Mouse (Mus musculus) limb, embryonic 14.5 days (tissue): Measurements from ENCODE around the gene Defb48. TPM values are rescaled to one million over a fixed set of nuclear protein-coding genes. Genes with fewer than 3 reads are reported as not detected.

Experiments
- ATAC-seq: fragments of 200-750 bp; cut with Nextera tagmentation; 2 replicates; pipeline ENCODE4 v1.8.0; 2017; ENCODE audit warnings: low read depth, moderate number of reproducible peaks, moderate TSS enrichment; ENCODE audit not compliant: low FRiP score
- DNase-seq: peaks from one replicate; pipeline ENCODE4 v3.0.0-alpha.2; 2015; ENCODE audit warnings: low spot score
- H3K27ac ChIP-seq: fragments of 300-500 bp; sonication (generic); replicated peaks from 2 replicates; pipeline ENCODE4 v1.5.1; 2014; ENCODE audit warnings: low read depth, mild to moderate bottlenecking, low read length, moderate library complexity, mixed read lengths
- H3K27me3 ChIP-seq: fragments of 300-500 bp; sonication (generic); 2 replicates; pipeline ENCODE4 v1.6.1; 2014; ENCODE audit warnings: low read length, mixed read lengths; ENCODE audit not compliant: control insufficient read depth, insufficient read depth
- H3K36me3 ChIP-seq: fragments of 300-500 bp; sonication (generic); 2 replicates; pipeline ENCODE4 v1.6.1; 2014; ENCODE audit warnings: mild to moderate bottlenecking, low read length, moderate library complexity, mixed read lengths; ENCODE audit not compliant: control insufficient read depth, insufficient read depth
- H3K4me1 ChIP-seq: fragments of 300-500 bp; sonication (generic); 2 replicates; pipeline ENCODE4 v1.6.1; 2014; ENCODE audit warnings: antibody characterized with exemption, low read length, mixed read lengths; ENCODE audit not compliant: control insufficient read depth, insufficient read depth
- H3K4me2 ChIP-seq: fragments of 300-500 bp; sonication (generic); replicated peaks from 2 replicates; pipeline ENCODE4 v1.6.1; 2014; ENCODE audit warnings: low read depth, mild to moderate bottlenecking, low read length, moderate library complexity; ENCODE audit not compliant: severe bottlenecking
- H3K4me3 ChIP-seq: fragments of 300-500 bp; sonication (generic); replicated peaks from 2 replicates; pipeline ENCODE4 v1.5.1; 2014; ENCODE audit warnings: low read length
- H3K9ac ChIP-seq: fragments of 300-500 bp; sonication (generic); 2 replicates; pipeline ENCODE4 v1.6.1; 2014; ENCODE audit warnings: mild to moderate bottlenecking, low read depth, low read length, moderate library complexity; ENCODE audit not compliant: severe bottlenecking
- H3K9me3 ChIP-seq: fragments of 300-500 bp; sonication (generic); 2 replicates; pipeline ENCODE4 v1.6.1; 2016; ENCODE audit warnings: low read length; ENCODE audit not compliant: control insufficient read depth
- POLR2A ChIP-seq: fragments of 200-500 bp; IDR thresholded peaks from 2 replicates; pipeline ENCODE4 v1.8.0; 2012; ENCODE audit warnings: inconsistent platforms, mild to moderate bottlenecking, moderate library complexity, borderline replicate concordance; ENCODE audit not compliant: insufficient read depth, insufficient read length; ENCODE audit errors: extremely low read depth
- WGBS: fragments of 180-500 bp; shearing (Covaris S2); extraction: QIAGEN DNeasy Blood & Tissue Kit; methylation state at CpG from one replicate; pipeline ENCODE4 v1.1.7; 2014; 5-methylcytosine and 5-hydroxymethylcytosine counted together
- polyA plus RNA-seq, 2 experiments: library from polyadenylated mRNA; depleted of rRNA in 1 of 2; stranded (reverse) in 1 of 2; unstranded in 1 of 2; fragments of >200 nt; fragmentation: Nextera tagmentation in 1 of 2; extraction: Ambion mirVana in 1 of 2; gene quantifications; 2 replicates each; pipeline versions ENCODE4 v1.2.1 to v1.2.3; 2012 to 2014

The Defb48 gene
- polyA plus RNA-seq, 2 experiments: not detected

GRCm38 (mm10) chr14:62998977-62999376 lies 14.7 kb upstream of the Defb48 start:
- Histone ChIP-seq H3K9me3 (no peaks in the 10 kb centered on the region), H3K27me3 (no peaks in the 10 kb centered on the region), H3K36me3 (no peaks in the 10 kb centered on the region), H3K4me3 (no peak overlapping the region), H3K27ac (no peak overlapping the region), H3K9ac (no peak overlapping the region), H3K4me1 (no peaks in the 10 kb centered on the region), H3K4me2 (no peak overlapping the region)
- ATAC-seq (no peak), DNase-seq (no peak)
- TF ChIP-seq POLR2A: no peak
- 81% methylated on average over 4 of the region's 4 CpGs for WGBS

GRCm38 (mm10) chr14:62997777-62998176 lies 13.5 kb upstream of the Defb48 start, which contains the start of gene Defb47:
Defb47 (plus strand) TSS chr14:62998077.
- Histone ChIP-seq H3K4me2 (no peak within 1 kb of the TSS), H3K4me3 (no peak within 1 kb of the TSS), H3K27me3 (no peaks in the 10 kb centered on the region), H3K27ac (no peak within 1 kb of the TSS), H3K4me1 (no peaks in the 10 kb centered on the region), H3K9me3 (no peaks in the 10 kb centered on the region), H3K9ac (no peak within 1 kb of the TSS), H3K36me3 (no peaks in the 10 kb centered on the region)
- no peak for TF ChIP-seq POLR2A
- ATAC-seq (no peak), DNase-seq (no peak)
- WGBS: 81% methylated on average over 8 of the region's 8 CpGs

- no peak overlapping the region for H3K4me2 ChIP-seq
- H3K27me3 ChIP-seq: no peaks in the 10 kb centered on the region
- 82% methylated on average over 7 of the region's 7 CpGs for WGBS
- no peak overlapping the region for H3K9ac ChIP-seq
- no peak for DNase-seq
- H3K4me1 ChIP-seq: no peaks in the 10 kb centered on the region
- no peaks in the 10 kb centered on the region for H3K36me3 ChIP-seq
- ATAC-seq: no peak
- TF ChIP-seq POLR2A: no peak
- H3K9me3 ChIP-seq: no peaks in the 10 kb centered on the region
- H3K4me3 ChIP-seq: no peak overlapping the region
- H3K27ac ChIP-seq: no peak overlapping the region
Measured at GRCm38 (mm10) chr14:62991849-62992510, 7.7 kb upstream of the Defb48 start.

GRCm38 (mm10) chr14:62991271-62991670 lies 7.0 kb upstream of the Defb48 start:
- 82% methylated on average over 3 of the region's 3 CpGs for WGBS
- Histone ChIP-seq H3K27me3 (no peaks in the 10 kb centered on the region), H3K4me1 (no peaks in the 10 kb centered on the region), H3K4me3 (no peak overlapping the region), H3K36me3 (no peaks in the 10 kb centered on the region), H3K9me3 (no peaks in the 10 kb centered on the region), H3K9ac (no peak overlapping the region), H3K4me2 (no peak overlapping the region), H3K27ac (no peak overlapping the region)
- DNase-seq: no peak
- TF ChIP-seq POLR2A: no peak
- ATAC-seq: no peak

- no peaks in the 10 kb centered on the region for H3K4me1 ChIP-seq
- H3K27ac ChIP-seq: no peak overlapping the region
- H3K4me2 ChIP-seq: no peak overlapping the region
- DNase-seq (no peak), ATAC-seq (no peak)
- H3K9ac ChIP-seq: no peak overlapping the region
- H3K9me3 ChIP-seq: no peaks in the 10 kb centered on the region
- H3K4me3 ChIP-seq: no peak overlapping the region
- 81% methylated on average over 1 of the region's 1 CpGs for WGBS
- H3K36me3 ChIP-seq: no peaks in the 10 kb centered on the region
- TF ChIP-seq POLR2A: no peak
- H3K27me3 ChIP-seq: no peaks in the 10 kb centered on the region
Measured at GRCm38 (mm10) chr14:62979815-62980214, 4.5 kb downstream of the Defb48 start.

- H3K36me3 ChIP-seq: no peaks in the 10 kb centered on the region
- H3K27ac ChIP-seq: no peak overlapping the region
- 0 out of 2 replicates have a peak, but pooled peaks cover 3% of the 10 kb centered on the region for H3K4me1 ChIP-seq
- 18% methylated on average over 5 of the region's 5 CpGs for WGBS
- H3K4me3 ChIP-seq: no peak overlapping the region
- H3K4me2 ChIP-seq: no peak overlapping the region
- H3K9me3 ChIP-seq: no peaks in the 10 kb centered on the region
- H3K27me3 ChIP-seq: no peaks in the 10 kb centered on the region
- DNase-seq (peak; percentile 57), ATAC-seq (no peak)
- no peak overlapping the region for H3K9ac ChIP-seq
- no peak for TF ChIP-seq POLR2A
Measured at GRCm38 (mm10) chr14:62975046-62975445, 9.3 kb downstream of the Defb48 start.
